Mouse (Mus musculus): Measurements from ENCODE around the gene Rhbdf1.

DNA sequence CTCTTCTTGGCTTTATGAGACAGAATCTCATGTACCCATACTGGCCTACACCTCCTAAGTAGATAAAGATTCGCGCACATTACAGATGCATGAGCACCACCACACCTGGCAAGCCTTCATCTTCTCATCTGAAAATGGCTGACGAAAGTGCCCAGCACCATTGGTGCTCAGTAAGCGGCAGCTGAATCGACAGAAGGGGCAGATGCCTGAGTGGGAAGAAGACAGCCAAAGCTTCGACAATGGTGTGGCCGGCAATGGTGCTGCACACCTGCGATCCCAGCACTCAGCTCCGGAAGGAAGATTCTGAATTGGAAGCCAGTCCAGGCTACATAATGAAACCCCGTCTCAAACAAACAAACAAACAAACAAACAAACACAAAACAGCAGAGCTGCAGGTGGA lies 2.8 kb downstream of the Rhbdf1 start:
- TF ChIP-seq EP300 (IDR thresholded peaks at IDR 0.05; ENCODE audit: low read depth): no peak
- no peak for TF ChIP-seq CTCF (IDR thresholded peaks at IDR 0.05; ENCODE audit: low read depth)

All from heart, postnatal 0 days (tissue).